Mouse (Mus musculus) heart, postnatal 36 days (tissue): ENCODE data around the gene Tmem121b. TPM values are rescaled to one million over a fixed set of nuclear protein-coding genes. Genes with fewer than 3 reads are reported as not detected.

Experiments
- DNase-seq, 2 experiments: peaks; one replicate each; pipeline ENCODE4 v3.0.0; 2021 to 2022
- intact Hi-C: fragments of 180-260 bp; cut with DNase I; formaldehyde crosslinking; loops from one replicate; pipeline ENCODE4 v1.15.1; 2025
- total RNA-seq, 2 experiments: library from RNA; stranded (reverse); gene quantifications; 2 replicates each; pipeline ENCODE4 v1.2.3; 2021

Tmem121b gene
- total RNA-seq, 2 experiments from 2014 or later = not detected

GRCm38 (mm10) chr6:120496544-120496943 is 2.9 kb upstream of the Tmem121b start:
- intact Hi-C loops = no loop called here
- DNase-seq = no peak

GRCm38 (mm10) chr6:120492499-120493373 is 871 bp downstream of the Tmem121b start:
- intact Hi-C loops = no loop called here
- no peak for DNase-seq

GRCm38 (mm10) chr6:120491862-120492498 is 1.6 kb downstream of the Tmem121b start:
- no peak for DNase-seq
- intact Hi-C loops = no loop called here

GRCm38 (mm10) chr6:120491064-120491463 is 2.5 kb downstream of the Tmem121b start:
- intact Hi-C loops = no loop called here
- DNase-seq = no peak

- intact Hi-C loops = no loop called here
- no peak for DNase-seq
Observed at GRCm38 (mm10) chr6:120489461-120489860, 4.1 kb downstream of the Tmem121b start.

GRCm38 (mm10) chr6:120488647-120489046 is 5.0 kb downstream of the Tmem121b start:
- intact Hi-C loops = no loop called here
- DNase-seq = no peak

- intact Hi-C loops = no loop called here
- no peak for DNase-seq
Observed at GRCm38 (mm10) chr6:120486051-120486510, 7.5 kb downstream of the Tmem121b start.

GRCm38 (mm10) chr6:120485038-120485437 is 8.6 kb downstream of the Tmem121b start:
- no peak for DNase-seq
- intact Hi-C loops = no loop called here

- intact Hi-C loops = loop anchor here (5.0 kb wide), 1 partner anchor 46 kb away; no protein-coding TSS in a partner anchor
- DNase-seq = peak; percentile 47 to 56
Observed at GRCm38 (mm10) chr6:120483211-120483626, 10.4 kb downstream of the Tmem121b start.

GRCm38 (mm10) chr6:120482756-120483155 is 10.9 kb downstream of the Tmem121b start:
- intact Hi-C loops = loop anchor here (5.0 kb wide), 1 partner anchor 45 kb away; no protein-coding TSS in a partner anchor
- no peak for DNase-seq

- intact Hi-C loops = loop anchor here (5.0 kb wide), 1 partner anchor 45 kb away; no protein-coding TSS in a partner anchor
- DNase-seq = no peak
Observed at GRCm38 (mm10) chr6:120482021-120482420, 11.6 kb downstream of the Tmem121b start.

GRCm38 (mm10) chr6:120481538-120481937 is 12.1 kb downstream of the Tmem121b start:
- peak in 1 of 2 experiments; percentile 19 for DNase-seq
- intact Hi-C loops = loop anchor here (5.0 kb wide), 1 partner anchor 44 kb away; no protein-coding TSS in a partner anchor

GRCm38 (mm10) chr6:120480361-120480760 is 13.2 kb downstream of the Tmem121b start:
- no peak for DNase-seq
- intact Hi-C loops = loop anchor here (5.0 kb wide), 1 partner anchor 43 kb away; no protein-coding TSS in a partner anchor

GRCm38 (mm10) chr6:120479302-120479701 is 14.3 kb downstream of the Tmem121b start:
- no peak for DNase-seq
- intact Hi-C loops = no loop called here

GRCm38 (mm10) chr6:120475288-120475687 is 18.3 kb downstream of the Tmem121b start:
- intact Hi-C loops = no loop called here
- DNase-seq = no peak

GRCm38 (mm10) chr6:120473427-120473826 is 20.2 kb downstream of the Tmem121b start:
- intact Hi-C loops = no loop called here
- DNase-seq = peak; percentile 29 to 37

- intact Hi-C loops = no loop called here
- DNase-seq = no peak
Observed at GRCm38 (mm10) chr6:120472455-120473140, 21.0 kb downstream of the Tmem121b start.

- peak; percentile 26 to 27 for DNase-seq
- intact Hi-C loops = no loop called here
Observed at GRCm38 (mm10) chr6:120471991-120472441, 21.6 kb downstream of the Tmem121b start.

- intact Hi-C loops = no loop called here
- no peak for DNase-seq
Observed at GRCm38 (mm10) chr6:120470666-120471065, 22.9 kb downstream of the Tmem121b start.

- intact Hi-C loops = no loop called here
- DNase-seq = no peak
Observed at GRCm38 (mm10) chr6:120469770-120470169, 23.8 kb downstream of the Tmem121b start.

GRCm38 (mm10) chr6:120469268-120469667 is 24.3 kb downstream of the Tmem121b start:
- intact Hi-C loops = no loop called here
- no peak for DNase-seq
